Mouse (Mus musculus) liver, embryonic 18 days (tissue): ENCODE results near the gene Wdr12. TPM values are rescaled to one million over a fixed set of nuclear protein-coding genes. Genes with fewer than 3 reads are reported as not detected.

Experiments used
- polyA plus RNA-seq: library from polyadenylated mRNA; depleted of rRNA; stranded (reverse); fragments of >200 nt; gene quantifications from 2 replicates; pipeline ENCODE4 v1.2.3, GENCODE M21; 2012; rRNA removed

Gene Wdr12
- polyA plus RNA-seq, result 9.6 and 10.0 TPM in 2 replicates

GRCm38 (mm10) chr1:60098024-60098781, at the start of gene Wdr12, which contains the start of gene Carf:
Wdr12 (minus strand) TSS chr1:60098645.
Carf (plus strand) TSS chr1:60098247.

GRCm38 (mm10) chr1:60042796-60043469, 55.5 kb downstream of the Wdr12 start, which contains the start of gene Ica1l:
Ica1l (minus strand) TSS chr1:60043184.

Other genes with a start within 250 kb of the Wdr12 start
- 2.4 and 2.8 TPM in 2 replicates for gene Fam117b, start 185.6 kb downstream of the Wdr12 start, polyA plus RNA-seq
- gene Ica1l, start 55.5 kb downstream of the Wdr12 start, polyA plus RNA-seq, result 0.11 and 0.12 TPM in 2 replicates
- 1.8 and 2.3 TPM in 2 replicates for gene Carf, start 398 bp downstream of the Wdr12 start, polyA plus RNA-seq
- gene Nbeal1, start 82.0 kb upstream of the Wdr12 start, polyA plus RNA-seq, result 1.2 and 1.4 TPM in 2 replicates
- 9.7 and 10.2 TPM in 2 replicates for gene Cyp20a1, start 244.7 kb upstream of the Wdr12 start, polyA plus RNA-seq